Mouse (Mus musculus): ENCODE measurements around the gene Hip1r.
A peak's percentile ranks its signal among the peaks of the same experiment; 100 is the strongest.

Hip1r gene

GRCm38 (mm10) chr5:124017941-124018340 lies 44.5 kb downstream of the Hip1r start:
- DNase-seq (ENCODE audit: low spot score), result no peak

- no peak for DNase-seq (ENCODE audit: low spot score)
Observed at GRCm38 (mm10) chr5:124018651-124019050, 45.2 kb downstream of the Hip1r start.

GRCm38 (mm10) chr5:124019348-124020216 lies 46.2 kb downstream of the Hip1r start:
- DNase-seq (ENCODE audit: low spot score), result no peak

GRCm38 (mm10) chr5:124021148-124021547 lies 47.7 kb downstream of the Hip1r start:
- DNase-seq (ENCODE audit: low spot score), result no peak

GRCm38 (mm10) chr5:124021701-124022100 lies 48.3 kb downstream of the Hip1r start:
- DNase-seq (ENCODE audit: low spot score), result no peak

GRCm38 (mm10) chr5:124022365-124022764 lies 48.9 kb downstream of the Hip1r start:
- DNase-seq (ENCODE audit: low spot score), result no peak

- DNase-seq (ENCODE audit: low spot score), result no peak
Observed at GRCm38 (mm10) chr5:124024677-124025076, 51.2 kb downstream of the Hip1r start.

- DNase-seq (ENCODE audit: low spot score), result no peak
Observed at GRCm38 (mm10) chr5:124025146-124025545, 51.7 kb downstream of the Hip1r start.

GRCm38 (mm10) chr5:124025587-124026441 lies 52.4 kb downstream of the Hip1r start:
- no peak for DNase-seq (ENCODE audit: low spot score)

GRCm38 (mm10) chr5:124026568-124026967 lies 53.1 kb downstream of the Hip1r start:
- no peak for DNase-seq (ENCODE audit: low spot score)

GRCm38 (mm10) chr5:124027702-124028470 lies 54.5 kb downstream of the Hip1r start:
- no peak for DNase-seq (ENCODE audit: low spot score)

- DNase-seq (ENCODE audit: low spot score), result no peak
Observed at GRCm38 (mm10) chr5:124028680-124029079, 55.3 kb downstream of the Hip1r start.

GRCm38 (mm10) chr5:124029220-124030035 lies 56.0 kb downstream of the Hip1r start:
- no peak for DNase-seq (ENCODE audit: low spot score)

GRCm38 (mm10) chr5:124030386-124031067 lies 57.1 kb downstream of the Hip1r start:
- DNase-seq (ENCODE audit: low spot score), result no peak

- no peak for DNase-seq (ENCODE audit: low spot score)
Observed at GRCm38 (mm10) chr5:124031068-124031955, 57.9 kb downstream of the Hip1r start.

GRCm38 (mm10) chr5:124032001-124032508 lies 58.6 kb downstream of the Hip1r start, which contains the start of gene Vps37b:
Gene Vps37b (minus strand): TSS chr5:124032270.
- peak; percentile 87 for DNase-seq (ENCODE audit: low spot score)

GRCm38 (mm10) chr5:124034471-124034870 lies 61.0 kb downstream of the Hip1r start:
- no peak for DNase-seq (ENCODE audit: low spot score)

- DNase-seq (ENCODE audit: low spot score), result no peak
Observed at GRCm38 (mm10) chr5:124035406-124035805, 62.0 kb downstream of the Hip1r start.

- DNase-seq (ENCODE audit: low spot score), result no peak
Observed at GRCm38 (mm10) chr5:124035806-124036205, 62.4 kb downstream of the Hip1r start.
